Mouse (Mus musculus): Measurements from ENCODE around the gene Aoc1. TPM values are rescaled to one million over a fixed set of nuclear protein-coding genes. Genes with fewer than 3 reads are reported as not detected.
A peak's percentile ranks its signal among the peaks of the same experiment; 100 is the strongest.

Gene Aoc1
- total and polyA plus RNA-seq, 2 experiments from 2014 or later: 0.14 TPM; not detected in 1

DNA sequence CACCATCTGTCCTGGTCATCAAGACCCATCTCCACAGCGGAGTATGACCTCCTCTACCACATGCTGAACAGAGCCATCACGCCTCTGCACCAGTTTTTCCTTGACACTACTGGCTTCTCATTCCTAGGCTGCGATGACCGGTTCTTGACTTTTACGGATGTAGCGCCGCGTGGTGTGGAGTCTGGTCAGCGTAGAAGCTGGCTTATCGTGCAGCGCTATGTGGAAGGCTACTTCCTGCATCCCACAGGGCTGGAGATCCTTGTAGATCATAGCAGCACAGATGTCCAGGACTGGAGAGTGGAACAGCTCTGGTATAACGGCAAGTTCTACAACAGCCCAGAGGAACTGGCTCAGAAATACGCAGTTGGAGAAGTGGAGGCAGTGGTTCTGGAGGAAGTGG lies 32.9 kb downstream of the Aoc1 start:
- H3K4me2 ChIP-seq (ENCODE audit: low read depth, low read length, poor library complexity, severe bottlenecking): no peak overlapping the region
- no peak for TF ChIP-seq CTCF (IDR thresholded peaks at IDR 0.05)
- H3K4me1 ChIP-seq (ENCODE audit: insufficient read depth, low read length): no peaks in the 10 kb centered on the region
- ATAC-seq (ENCODE audit: low FRiP score): no peak
- 93% methylated on average over 13 of the region's 13 CpGs for WGBS
- no peak overlapping the region for H3K27ac ChIP-seq (ENCODE audit: low read depth, low read length)
- H3K27me3 ChIP-seq (ENCODE audit: insufficient read depth, low read length): no peaks in the 10 kb centered on the region
- H3K9me3 ChIP-seq (ENCODE audit: low read length): no peaks in the 10 kb centered on the region
- H3K9ac ChIP-seq (replicated peaks; ENCODE audit: low read length, poor library complexity, severe bottlenecking): no peak overlapping the region
- no peak overlapping the region for H3K4me3 ChIP-seq (ENCODE audit: low read depth, low read length)
- no peak for DNase-seq (ENCODE audit: low spot score)
- H3K36me3 ChIP-seq (ENCODE audit: insufficient read depth, low read length): no peaks in the 10 kb centered on the region

DNA sequence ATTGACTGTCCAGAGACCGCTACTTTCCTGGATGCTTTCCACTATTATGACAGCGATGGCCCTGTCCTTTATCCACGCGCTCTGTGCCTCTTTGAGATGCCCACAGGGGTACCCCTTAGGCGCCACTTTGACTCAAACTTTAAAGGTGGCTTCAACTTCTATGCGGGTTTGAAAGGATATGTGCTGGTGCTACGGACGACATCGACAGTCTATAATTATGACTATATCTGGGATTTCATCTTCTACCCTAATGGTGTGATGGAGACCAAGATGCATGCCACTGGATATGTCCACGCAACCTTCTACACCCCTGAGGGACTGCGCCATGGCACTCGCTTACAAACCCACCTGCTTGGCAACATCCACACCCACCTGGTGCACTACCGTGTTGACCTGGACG lies 33.7 kb downstream of the Aoc1 start:
- 96% methylated on average over 14 of the region's 14 CpGs for WGBS
- Histone ChIP-seq H3K4me3 (ENCODE audit: low read depth, low read length) (no peak overlapping the region), H3K4me1 (ENCODE audit: insufficient read depth, low read length) (no peaks in the 10 kb centered on the region), H3K27ac (ENCODE audit: low read depth, low read length) (no peak overlapping the region), H3K27me3 (ENCODE audit: insufficient read depth, low read length) (no peaks in the 10 kb centered on the region), H3K4me2 (ENCODE audit: low read depth, low read length, poor library complexity, severe bottlenecking) (no peak overlapping the region), H3K36me3 (ENCODE audit: insufficient read depth, low read length) (no peaks in the 10 kb centered on the region), H3K9me3 (ENCODE audit: low read length) (no peaks in the 10 kb centered on the region), H3K9ac (replicated peaks; ENCODE audit: low read length, poor library complexity, severe bottlenecking) (no peak overlapping the region)
- DNase-seq (ENCODE audit: low spot score) (no peak), ATAC-seq (ENCODE audit: low FRiP score) (no peak)
- no peak for TF ChIP-seq CTCF (IDR thresholded peaks at IDR 0.05)

DNA sequence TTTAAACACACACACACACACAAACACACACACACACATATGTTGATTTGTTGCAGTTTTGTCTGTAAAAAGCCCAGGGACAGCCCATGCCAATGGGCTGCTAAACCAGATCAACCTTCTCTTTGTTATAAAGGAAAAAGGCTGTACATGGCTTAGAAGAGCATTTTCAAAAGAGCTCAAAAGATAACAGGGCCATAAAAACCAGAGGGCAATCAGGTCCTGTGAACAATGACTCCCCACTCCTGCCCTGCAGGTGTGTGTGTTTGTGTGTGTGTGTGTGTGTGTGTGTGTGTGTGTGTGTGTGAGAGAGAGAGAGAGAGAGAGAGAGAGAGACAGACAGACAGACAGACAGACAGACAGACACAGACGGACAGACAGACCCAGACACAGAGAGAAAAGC lies 36.5 kb downstream of the Aoc1 start:
- DNase-seq (ENCODE audit: low spot score) (no peak), ATAC-seq (ENCODE audit: low FRiP score) (no peak)
- WGBS: 74% methylated on average over 1 of the region's 1 CpGs
- Histone ChIP-seq H3K9me3 (ENCODE audit: low read length) (no peaks in the 10 kb centered on the region), H3K27me3 (ENCODE audit: insufficient read depth, low read length) (no peaks in the 10 kb centered on the region), H3K4me2 (ENCODE audit: low read depth, low read length, poor library complexity, severe bottlenecking) (no peak overlapping the region), H3K36me3 (ENCODE audit: insufficient read depth, low read length) (no peaks in the 10 kb centered on the region), H3K4me1 (ENCODE audit: insufficient read depth, low read length) (no peaks in the 10 kb centered on the region), H3K27ac (ENCODE audit: low read depth, low read length) (no peak overlapping the region), H3K9ac (replicated peaks; ENCODE audit: low read length, poor library complexity, severe bottlenecking) (no peak overlapping the region), H3K4me3 (ENCODE audit: low read depth, low read length) (no peak overlapping the region)
- no peak for TF ChIP-seq CTCF (IDR thresholded peaks at IDR 0.05)

DNA sequence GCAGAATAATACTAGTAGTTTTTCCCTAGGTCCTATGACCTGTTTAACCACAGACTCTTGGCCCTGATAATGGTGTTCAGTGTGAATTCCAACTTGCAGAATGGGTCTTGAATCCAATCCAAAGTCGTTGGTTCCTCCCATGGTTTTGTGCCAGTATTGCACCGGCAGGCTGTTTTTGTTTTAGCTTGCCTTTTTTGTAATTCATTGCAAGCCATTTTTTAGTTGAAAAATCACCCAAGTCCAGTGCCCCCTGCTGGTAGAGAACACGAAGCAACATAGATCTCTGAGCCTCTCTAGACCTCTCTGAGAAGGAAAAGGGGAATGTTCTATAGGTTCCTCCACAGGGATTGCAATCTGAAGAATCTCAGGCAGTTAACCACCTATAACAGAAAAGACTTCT lies 39.3 kb downstream of the Aoc1 start:
- Histone ChIP-seq H3K9ac (replicated peaks; ENCODE audit: low read length, poor library complexity, severe bottlenecking) (no peak overlapping the region), H3K4me2 (ENCODE audit: low read depth, low read length, poor library complexity, severe bottlenecking) (no peak overlapping the region), H3K27me3 (ENCODE audit: insufficient read depth, low read length) (no peaks in the 10 kb centered on the region), H3K9me3 (ENCODE audit: low read length) (no peaks in the 10 kb centered on the region), H3K27ac (ENCODE audit: low read depth, low read length) (no peak overlapping the region), H3K4me1 (ENCODE audit: insufficient read depth, low read length) (no peaks in the 10 kb centered on the region), H3K4me3 (ENCODE audit: low read depth, low read length) (no peak overlapping the region), H3K36me3 (ENCODE audit: insufficient read depth, low read length) (no peaks in the 10 kb centered on the region)
- WGBS: 43% methylated on average over 3 of the region's 3 CpGs
- TF ChIP-seq CTCF (IDR thresholded peaks at IDR 0.05): peak; percentile 43
- ATAC-seq (ENCODE audit: low FRiP score): no peak
- DNase-seq (ENCODE audit: low spot score): no peak

DNA sequence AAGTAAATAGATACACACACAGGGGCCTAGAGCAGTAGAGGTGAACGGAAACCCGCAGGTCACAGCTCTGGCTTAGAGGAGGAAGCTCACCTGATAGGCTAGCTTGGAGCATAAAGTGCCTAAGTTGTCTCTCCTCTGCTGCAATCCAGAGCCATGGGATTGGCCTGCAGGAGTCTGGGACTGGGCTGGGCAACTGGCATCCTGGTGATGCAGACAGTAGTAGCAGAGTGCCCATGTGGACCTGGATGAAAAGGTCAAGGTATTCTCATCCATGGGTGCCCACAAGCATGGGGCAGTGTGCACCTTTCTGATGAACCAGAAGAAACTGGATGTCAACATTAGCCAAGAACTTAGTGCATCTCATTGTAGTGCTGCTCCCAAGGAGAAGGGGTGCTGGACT lies 40.9 kb downstream of the Aoc1 start:
- Histone ChIP-seq H3K27ac (ENCODE audit: low read depth, low read length) (no peak overlapping the region), H3K4me1 (ENCODE audit: insufficient read depth, low read length) (no peaks in the 10 kb centered on the region), H3K36me3 (ENCODE audit: insufficient read depth, low read length) (no peaks in the 10 kb centered on the region), H3K9me3 (ENCODE audit: low read length) (no peaks in the 10 kb centered on the region), H3K27me3 (ENCODE audit: insufficient read depth, low read length) (no peaks in the 10 kb centered on the region), H3K4me3 (ENCODE audit: low read depth, low read length) (no peak overlapping the region), H3K4me2 (ENCODE audit: low read depth, low read length, poor library complexity, severe bottlenecking) (no peak overlapping the region), H3K9ac (replicated peaks; ENCODE audit: low read length, poor library complexity, severe bottlenecking) (no peak overlapping the region)
- WGBS: 92% methylated on average over 2 of the region's 2 CpGs
- DNase-seq (ENCODE audit: low spot score) (no peak), ATAC-seq (ENCODE audit: low FRiP score) (no peak)
- TF ChIP-seq CTCF (IDR thresholded peaks at IDR 0.05): no peak

DNA sequence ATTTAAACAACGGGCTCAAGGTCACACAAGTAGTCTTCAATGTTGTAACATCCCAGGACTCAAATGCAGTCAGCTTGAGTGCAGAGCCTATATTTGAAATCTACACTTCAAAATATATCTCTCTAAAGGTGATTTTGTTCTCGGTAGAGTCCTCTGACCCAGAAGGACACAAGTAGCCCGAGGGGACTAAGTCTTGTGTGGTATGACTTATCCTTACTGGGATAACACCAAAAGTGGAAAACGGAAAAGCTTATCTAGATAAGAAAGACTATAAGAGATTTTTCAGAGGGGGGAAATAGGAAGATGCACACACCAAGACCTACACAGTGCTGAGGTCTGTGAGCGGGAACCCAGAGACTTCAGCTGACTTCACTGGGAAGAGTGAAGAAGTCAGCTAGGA lies 56.9 kb downstream of the Aoc1 start, which contains the start of gene 1600015I10Rik:
Gene 1600015I10Rik, plus strand, starts transcription at position 301 of the 400 bp plus-strand sequence.
- no peak for ATAC-seq (ENCODE audit: low FRiP score)
- DNase-seq (ENCODE audit: low spot score): no peak
- Histone ChIP-seq H3K4me1 (ENCODE audit: insufficient read depth, low read length) (no peaks in the 10 kb centered on the region), H3K36me3 (ENCODE audit: insufficient read depth, low read length) (no peaks in the 10 kb centered on the region), H3K27me3 (ENCODE audit: insufficient read depth, low read length) (no peaks in the 10 kb centered on the region), H3K9ac (replicated peaks; ENCODE audit: low read length, poor library complexity, severe bottlenecking) (no peak within 1 kb of the TSS), H3K4me3 (ENCODE audit: low read depth, low read length) (no peak within 1 kb of the TSS), H3K27ac (ENCODE audit: low read depth, low read length) (no peak within 1 kb of the TSS), H3K4me2 (ENCODE audit: low read depth, low read length, poor library complexity, severe bottlenecking) (no peak within 1 kb of the TSS), H3K9me3 (ENCODE audit: low read length) (no peaks in the 10 kb centered on the region)
- WGBS: 90% methylated on average over 5 of the region's 5 CpGs
- no peak for TF ChIP-seq CTCF (IDR thresholded peaks at IDR 0.05)
